Mouse (Mus musculus): ENCODE data around the gene Dysf. TPM values are rescaled to one million over a fixed set of nuclear protein-coding genes. Genes with fewer than 3 reads are reported as not detected.
"Not testable (repeated sequence)": the region's sequence is repeated elsewhere in the genome, so short reads cannot be mapped to it uniquely, and the experiment has no call there.

Gene Dysf
- total RNA-seq (2021), result 100 to 1,000 TPM; 111 to 117 TPM
- long read RNA-seq, experiment 1, full-length matches to known transcripts, result 32 of 94 reads
- long read RNA-seq, experiment 1, partial matches to known transcripts, result 39 of 94 reads
- long read RNA-seq, experiment 1, other reads (novel, unspliced or antisense), result 23 of 94 reads
- long read RNA-seq, experiment 2, full-length matches to known transcripts, result 29 of 80 reads
- long read RNA-seq, experiment 2, partial matches to known transcripts, result 30 of 80 reads
- long read RNA-seq, experiment 2, other reads (novel, unspliced or antisense), result 21 of 80 reads

GRCm38 (mm10) chr6:84008363-84009171, at the start of gene Dysf:
Gene Dysf (plus strand): TSS chr6:84008590.
- DNase-seq, result peak; percentile 54

- no peak for DNase-seq
Measured at GRCm38 (mm10) chr6:83987642-83988041, 20.7 kb upstream of the Dysf start.

GRCm38 (mm10) chr6:84002716-84003115, 5.7 kb upstream of the Dysf start:
- no peak for DNase-seq

DNA sequence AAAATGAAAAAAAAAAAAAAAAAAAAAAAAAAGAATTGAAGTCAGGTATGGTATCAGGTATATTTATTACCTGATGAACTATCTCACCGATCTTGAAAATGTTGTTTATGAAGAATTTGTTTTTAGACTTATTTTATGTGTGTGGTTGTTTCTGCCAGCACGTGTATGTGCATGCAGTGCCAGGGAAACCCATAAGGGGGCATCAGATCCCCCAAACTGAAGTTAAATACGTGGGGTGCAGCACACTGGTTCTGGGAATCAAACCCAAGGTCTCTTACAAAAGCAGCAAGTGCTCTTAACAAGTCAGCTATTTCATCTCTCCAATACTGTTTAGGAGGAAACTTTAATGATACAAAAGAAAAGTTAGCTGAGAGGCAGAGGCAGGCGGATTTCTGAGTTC, 4.1 kb upstream of the Dysf start:
- no peak for DNase-seq

GRCm38 (mm10) chr6:84009172-84009872, 932 bp downstream of the Dysf start:
- DNase-seq, result no peak

DNA sequence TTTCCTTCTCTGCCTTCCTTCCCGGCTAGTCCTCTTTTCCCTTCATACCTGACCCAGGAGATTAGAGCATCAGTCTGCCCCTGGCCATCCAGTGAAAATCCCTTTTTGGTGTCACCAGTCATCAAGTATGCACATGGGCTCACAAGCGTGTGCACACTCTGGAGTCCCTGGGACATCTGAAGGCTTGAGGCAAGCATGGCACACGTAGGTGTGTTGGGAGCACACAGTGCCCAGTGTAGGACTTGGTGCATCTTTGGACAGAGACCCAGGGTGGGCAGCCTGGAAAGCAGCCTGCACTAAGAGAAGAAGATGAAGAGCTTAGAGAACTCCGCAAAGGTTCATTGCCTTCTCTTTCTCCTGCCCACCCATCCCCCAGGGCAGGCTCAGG, 1.5 kb downstream of the Dysf start:
- no peak for DNase-seq

DNA sequence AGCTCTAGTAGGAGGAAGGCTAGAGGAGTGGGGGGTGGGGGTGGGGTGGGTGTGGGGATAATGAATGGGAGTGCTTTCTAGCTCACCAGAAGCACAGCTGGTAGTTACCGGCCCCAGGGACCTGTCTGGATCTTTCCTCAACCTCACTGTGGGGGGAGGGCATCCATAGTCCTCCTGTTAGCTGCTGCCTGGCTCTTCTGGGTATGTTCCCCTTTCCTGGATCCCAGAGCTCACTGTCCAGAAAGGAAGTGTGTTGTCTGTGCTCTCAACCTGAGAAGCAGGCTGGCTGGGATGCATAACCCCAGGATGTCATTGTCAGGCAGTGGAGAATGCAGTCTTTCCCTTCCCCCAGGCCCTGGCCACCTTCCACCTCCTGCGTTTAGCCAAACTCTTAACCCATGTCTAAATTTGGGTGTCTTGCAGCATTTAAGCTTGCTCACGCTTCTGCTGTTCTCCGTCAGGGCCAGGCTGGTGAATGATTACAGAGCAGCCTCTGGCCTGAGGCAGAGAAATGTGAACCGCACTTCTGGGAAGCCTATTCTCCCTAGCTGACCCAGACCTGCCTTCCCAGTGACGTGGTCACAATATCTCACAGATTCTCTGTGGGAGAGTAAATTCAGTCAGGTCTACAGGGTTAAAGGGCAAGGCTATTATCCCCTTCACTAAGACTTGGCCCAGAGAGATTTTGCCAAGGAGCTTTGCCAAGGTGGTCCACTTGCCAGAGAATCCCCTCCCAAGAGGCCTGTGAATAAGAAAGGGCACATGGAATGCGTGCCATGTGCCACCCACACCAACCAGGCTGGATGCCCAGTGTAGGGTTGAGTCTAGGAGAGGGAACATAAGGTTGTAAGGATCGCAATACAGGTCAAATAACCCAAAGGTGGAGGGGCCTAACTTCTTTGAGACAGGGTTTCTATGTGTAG, 2.2 kb downstream of the Dysf start:
- peak; percentile 62 for DNase-seq

- DNase-seq, result peak; percentile 49
Measured at GRCm38 (mm10) chr6:84014961-84015683, 6.7 kb downstream of the Dysf start.

GRCm38 (mm10) chr6:84016851-84017250, 8.5 kb downstream of the Dysf start:
- DNase-seq, result no peak

DNA sequence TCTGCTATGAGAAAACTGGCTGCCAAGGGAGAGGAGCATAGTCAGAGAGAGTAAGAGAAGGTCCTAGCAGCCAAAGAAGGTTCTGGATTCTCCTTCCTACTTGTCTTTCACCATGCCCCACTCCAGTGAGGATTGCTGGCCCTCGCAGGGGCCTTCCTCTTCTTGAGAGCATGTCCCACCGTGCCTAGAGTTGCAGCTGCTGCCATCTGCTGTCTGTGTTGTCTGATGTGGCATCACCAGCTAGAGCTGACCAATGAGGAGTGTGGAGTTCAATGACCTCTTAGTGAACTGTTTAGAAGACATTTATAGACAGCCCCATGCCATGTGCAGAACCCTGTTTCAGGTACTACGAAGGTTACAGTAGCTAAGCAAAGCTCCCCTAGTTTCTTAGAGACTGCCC, 9.0 kb downstream of the Dysf start:
- DNase-seq, result no peak

DNA sequence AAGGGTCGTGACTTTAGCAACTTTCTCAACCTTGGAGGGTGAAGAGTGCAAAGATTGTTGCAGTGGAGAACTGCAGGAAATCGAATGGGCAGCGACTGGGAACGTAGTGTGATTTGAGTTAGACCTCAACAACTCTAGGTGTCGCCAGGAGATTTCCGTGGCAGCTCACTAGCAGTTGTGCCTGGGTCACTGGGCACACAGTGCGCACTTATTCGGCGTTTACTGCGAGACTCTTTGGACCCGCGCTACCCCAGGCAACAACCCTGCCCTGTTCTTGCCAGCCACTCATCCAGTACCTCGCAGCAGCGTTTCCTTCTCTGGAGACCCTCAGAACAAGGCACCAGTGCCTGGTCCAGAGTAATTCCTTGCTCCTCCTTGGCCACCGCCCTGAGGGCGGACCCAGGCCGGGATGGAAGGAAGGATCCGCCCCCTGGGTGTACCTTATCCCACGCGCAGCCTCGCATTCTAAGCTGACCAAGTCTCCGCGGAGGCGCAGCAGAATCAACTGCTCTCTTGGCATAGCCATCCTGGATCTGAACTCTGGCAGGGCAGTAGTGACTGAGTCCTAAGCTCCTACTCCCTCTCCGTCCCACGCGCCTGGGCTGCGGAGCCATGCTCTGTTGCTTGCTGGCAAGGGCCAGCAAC, 10.6 kb downstream of the Dysf start:
- peak; percentile 57 for DNase-seq

- DNase-seq, result no peak
Measured at GRCm38 (mm10) chr6:84020002-84020401, 11.6 kb downstream of the Dysf start.

GRCm38 (mm10) chr6:84021990-84022389, 13.6 kb downstream of the Dysf start:
- DNase-seq, result peak; percentile 39

DNA sequence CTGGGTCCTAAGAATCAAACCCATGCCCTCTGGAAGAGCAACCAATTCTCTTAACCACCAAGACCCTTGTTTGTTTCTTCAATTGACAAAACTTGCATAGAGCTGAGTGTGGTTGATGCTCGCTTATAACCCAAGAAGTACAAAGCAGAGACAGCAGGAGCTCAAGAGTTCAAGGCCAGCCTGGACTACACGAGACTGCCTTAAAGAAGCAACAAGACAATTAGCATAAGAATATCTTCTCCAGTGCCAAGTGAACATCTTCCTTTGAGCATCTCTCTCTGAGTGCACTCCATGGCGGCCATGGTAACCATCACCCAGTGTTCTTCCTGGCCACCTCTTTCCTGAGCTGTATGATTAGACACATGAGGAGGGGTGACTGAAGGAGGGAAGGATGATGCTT, 17.2 kb downstream of the Dysf start:
- no peak for DNase-seq

- DNase-seq, result no peak
Measured at GRCm38 (mm10) chr6:84028791-84029190, 20.4 kb downstream of the Dysf start.

- no peak for DNase-seq
Measured at GRCm38 (mm10) chr6:84029775-84030174, 21.4 kb downstream of the Dysf start.

GRCm38 (mm10) chr6:84032516-84032915, 24.1 kb downstream of the Dysf start:
- DNase-seq, result not testable (repeated sequence)

DNA sequence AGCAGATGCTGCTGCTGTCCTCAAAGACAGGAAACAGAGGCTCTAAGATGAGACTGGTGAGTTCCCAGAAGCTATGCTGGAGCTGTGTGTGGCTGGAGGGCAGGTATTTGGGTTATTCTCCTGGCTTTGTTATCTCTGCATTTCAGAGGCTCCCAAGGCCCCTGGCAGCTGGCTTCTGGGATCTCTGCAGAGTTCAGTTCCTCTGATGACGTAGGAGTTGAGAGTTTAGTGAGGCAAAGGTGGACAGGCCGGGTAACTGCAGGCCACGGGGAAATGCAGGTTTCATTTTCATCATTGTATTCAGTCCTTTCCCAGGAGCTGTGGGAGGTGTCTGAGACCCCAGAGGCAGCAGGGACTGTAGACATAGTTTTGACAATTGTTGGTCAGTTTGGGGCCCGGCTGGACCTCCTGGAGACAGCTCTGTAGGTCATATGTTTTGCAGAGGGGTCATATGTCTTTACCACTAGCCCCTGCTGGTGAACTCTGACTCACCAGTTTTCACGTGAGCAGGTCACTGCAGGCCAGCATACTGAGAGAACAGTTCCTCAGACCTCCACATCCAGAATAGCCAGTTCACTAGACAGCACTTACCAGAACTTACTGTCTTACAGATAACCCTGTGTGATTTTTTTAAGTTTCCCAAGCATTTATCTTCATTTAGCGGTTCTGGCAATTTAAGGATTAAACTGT, 35.0 kb downstream of the Dysf start:
- no peak for DNase-seq

DNA sequence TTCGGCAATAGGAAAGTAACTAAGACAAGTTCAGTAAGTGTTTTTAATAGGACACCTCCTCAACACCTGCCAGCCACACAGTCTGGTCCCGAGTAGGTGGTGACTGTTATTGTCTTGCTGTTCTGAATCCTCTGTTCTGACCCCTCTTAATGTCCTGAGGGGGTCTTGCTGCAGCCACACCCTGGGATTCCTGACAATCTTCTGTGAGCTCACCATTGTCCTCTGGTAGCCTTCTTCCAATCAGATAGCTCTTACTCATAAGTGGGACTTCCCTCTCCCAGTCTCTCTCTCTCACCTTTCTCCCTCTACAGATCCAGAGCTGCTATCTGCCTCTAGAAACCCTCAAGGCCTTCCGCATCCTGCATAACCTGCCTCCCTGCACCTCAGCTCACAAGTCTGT, 36.3 kb downstream of the Dysf start:
- DNase-seq, result no peak

- no peak for DNase-seq
Measured at GRCm38 (mm10) chr6:84048856-84049255, 40.5 kb downstream of the Dysf start.

Measured in gastrocnemius, postnatal 10 days (tissue).